Mouse (Mus musculus): ENCODE data around the gene Gata2. TPM values are rescaled to one million over a fixed set of nuclear protein-coding genes. Genes with fewer than 3 reads are reported as not detected.

The Gata2 gene
- total RNA-seq, 2 experiments from 2014 or later: 5.4 to 6.6 TPM

GRCm38 (mm10) chr6:88194053-88194977 is 624 bp downstream of the Gata2 start:
- DNase-seq (ENCODE audit: low spot score in 2 of 2): no peak
- intact Hi-C loops (cut with DNase I): no loop called here

- DNase-seq (ENCODE audit: low spot score in 2 of 2): no peak
- intact Hi-C loops (cut with DNase I): no loop called here
Measured at GRCm38 (mm10) chr6:88194978-88195325, 1.3 kb downstream of the Gata2 start.

DNA sequence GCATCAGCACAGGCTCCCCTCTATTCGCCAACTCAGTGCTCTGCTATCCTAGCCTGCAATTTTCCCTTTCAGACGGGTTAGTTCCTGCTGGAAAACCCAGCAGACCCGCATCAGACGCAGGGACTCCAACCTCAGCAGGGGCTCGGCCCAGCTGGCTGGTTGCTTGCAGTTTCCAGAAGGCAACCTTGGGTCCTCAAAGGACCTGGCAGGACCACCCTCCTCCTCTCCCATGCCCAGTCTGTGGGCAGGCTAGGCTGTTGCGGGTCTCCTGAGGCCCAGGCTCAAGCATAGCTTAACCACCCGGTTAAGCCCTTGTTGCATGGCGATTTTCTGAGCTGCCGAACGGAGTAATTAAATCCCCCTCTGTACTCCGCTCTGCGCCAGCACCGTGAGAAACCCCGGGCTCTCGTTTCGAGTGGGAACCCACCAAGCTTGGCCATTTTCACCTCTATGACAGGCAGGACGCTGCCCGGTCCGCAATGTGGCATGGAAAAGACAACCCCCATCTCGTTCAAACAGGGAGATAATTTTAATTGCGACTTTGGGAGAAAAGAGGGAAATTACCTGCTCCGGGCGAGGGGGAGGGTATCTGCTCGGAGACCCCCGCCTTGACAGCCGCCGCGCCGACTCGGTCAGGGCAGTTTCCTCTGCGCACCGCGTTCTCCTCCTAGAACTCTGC is 2.5 kb downstream of the Gata2 start:
- no peak for DNase-seq (ENCODE audit: low spot score in 2 of 2)
- intact Hi-C loops (cut with DNase I): no loop called here

- intact Hi-C loops (cut with DNase I): no loop called here
- DNase-seq (ENCODE audit: low spot score in 2 of 2): no peak
Measured at GRCm38 (mm10) chr6:88196733-88197312, 3.1 kb downstream of the Gata2 start.

GRCm38 (mm10) chr6:88197313-88198069 is 3.8 kb downstream of the Gata2 start:
- no peak for DNase-seq (ENCODE audit: low spot score in 2 of 2)
- intact Hi-C loops (cut with DNase I): no loop called here

DNA sequence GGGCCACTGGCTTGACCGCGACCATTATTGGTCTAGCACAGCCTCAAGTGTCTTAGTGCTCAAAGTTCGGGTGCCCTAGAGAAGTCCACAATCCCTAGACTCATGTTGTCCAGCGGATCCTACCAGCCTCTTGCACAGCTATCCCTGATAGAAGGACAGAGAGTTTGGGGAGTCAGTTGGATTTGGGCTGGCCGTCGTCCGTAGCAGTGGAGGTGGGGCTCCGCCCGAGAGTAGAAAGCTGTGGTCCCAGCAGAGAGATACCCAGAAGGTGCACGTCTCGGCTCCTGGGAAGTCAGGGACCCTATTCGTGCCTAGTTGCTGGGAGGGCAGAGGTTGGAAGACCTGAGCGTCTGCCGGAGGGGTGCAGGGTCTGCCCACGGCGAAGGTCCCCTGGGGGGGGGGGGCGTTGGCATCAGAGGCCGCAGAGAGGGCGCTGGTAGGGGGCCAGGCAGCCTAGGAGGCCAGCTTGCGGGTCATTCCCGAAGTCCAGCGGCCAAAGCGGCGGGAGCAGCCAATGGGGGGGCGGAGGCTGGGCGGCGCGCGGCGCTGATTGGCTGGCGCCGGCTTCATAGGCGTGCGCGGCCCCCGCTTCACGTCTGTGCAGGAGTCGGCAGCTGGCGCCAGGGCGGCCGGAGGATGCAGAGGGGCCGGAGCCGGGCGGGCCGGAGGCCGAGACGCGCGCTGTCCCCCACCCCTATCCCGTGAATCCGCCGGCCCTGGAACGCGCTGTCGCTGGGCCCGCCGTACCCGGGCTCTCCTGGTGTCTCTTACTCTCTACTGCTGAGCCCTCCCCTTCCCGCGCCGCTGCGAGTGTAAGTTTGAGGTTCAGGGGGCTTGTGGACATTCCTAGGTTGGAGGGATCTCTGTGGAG is 4.6 kb downstream of the Gata2 start:
- intact Hi-C loops (cut with DNase I): no loop called here
- DNase-seq (ENCODE audit: low spot score in 2 of 2): no peak

GRCm38 (mm10) chr6:88199001-88199717 is 5.5 kb downstream of the Gata2 start:
- no peak for DNase-seq (ENCODE audit: low spot score in 2 of 2)
- intact Hi-C loops (cut with DNase I): no loop called here

DNA sequence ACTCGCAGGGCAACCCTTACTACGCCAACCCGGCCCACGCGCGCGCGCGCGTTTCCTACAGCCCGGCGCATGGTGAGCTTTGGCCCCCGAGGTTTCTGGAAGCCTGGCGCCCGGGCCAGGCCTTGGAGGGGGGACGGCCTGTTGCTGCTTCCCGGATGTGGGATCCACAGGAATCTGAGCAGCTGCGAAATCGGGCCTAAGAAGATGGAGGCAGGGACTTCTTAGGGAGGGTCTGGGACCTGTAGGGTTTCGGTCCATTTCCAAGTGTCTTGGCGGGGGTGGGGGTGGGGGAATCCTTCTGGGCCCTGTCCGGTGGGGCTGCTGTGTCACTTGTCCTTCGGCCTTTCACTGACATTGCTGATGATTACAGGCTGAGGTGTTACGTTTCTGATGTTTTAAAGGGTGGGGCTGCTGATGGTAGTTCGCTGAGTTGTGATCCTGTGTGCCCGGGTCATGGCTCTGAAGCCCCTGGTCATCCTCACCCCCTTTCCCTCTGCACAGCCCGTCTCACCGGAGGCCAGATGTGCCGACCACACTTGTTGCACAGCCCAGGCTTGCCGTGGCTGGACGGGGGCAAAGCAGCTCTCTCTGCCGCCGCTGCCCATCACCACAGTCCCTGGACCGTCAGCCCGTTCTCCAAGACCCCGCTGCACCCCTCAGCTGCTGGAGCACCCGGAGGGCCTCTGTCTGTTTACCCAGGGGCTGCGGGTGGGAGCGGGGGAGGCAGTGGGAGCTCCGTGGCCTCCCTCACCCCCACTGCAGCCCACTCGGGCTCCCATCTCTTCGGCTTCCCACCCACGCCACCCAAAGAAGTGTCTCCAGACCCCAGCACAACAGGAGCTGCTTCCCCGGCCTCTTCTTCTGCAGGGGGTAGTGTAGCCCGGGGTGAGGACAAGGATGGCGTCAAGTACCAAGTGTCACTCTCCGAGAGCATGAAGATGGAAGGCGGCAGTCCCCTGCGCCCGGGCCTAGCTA is 6.3 kb downstream of the Gata2 start:
- intact Hi-C loops (cut with DNase I): no loop called here
- no peak for DNase-seq (ENCODE audit: low spot score in 2 of 2)

GRCm38 (mm10) chr6:88200693-88201609 is 7.3 kb downstream of the Gata2 start:
- intact Hi-C loops (cut with DNase I): no loop called here

DNA sequence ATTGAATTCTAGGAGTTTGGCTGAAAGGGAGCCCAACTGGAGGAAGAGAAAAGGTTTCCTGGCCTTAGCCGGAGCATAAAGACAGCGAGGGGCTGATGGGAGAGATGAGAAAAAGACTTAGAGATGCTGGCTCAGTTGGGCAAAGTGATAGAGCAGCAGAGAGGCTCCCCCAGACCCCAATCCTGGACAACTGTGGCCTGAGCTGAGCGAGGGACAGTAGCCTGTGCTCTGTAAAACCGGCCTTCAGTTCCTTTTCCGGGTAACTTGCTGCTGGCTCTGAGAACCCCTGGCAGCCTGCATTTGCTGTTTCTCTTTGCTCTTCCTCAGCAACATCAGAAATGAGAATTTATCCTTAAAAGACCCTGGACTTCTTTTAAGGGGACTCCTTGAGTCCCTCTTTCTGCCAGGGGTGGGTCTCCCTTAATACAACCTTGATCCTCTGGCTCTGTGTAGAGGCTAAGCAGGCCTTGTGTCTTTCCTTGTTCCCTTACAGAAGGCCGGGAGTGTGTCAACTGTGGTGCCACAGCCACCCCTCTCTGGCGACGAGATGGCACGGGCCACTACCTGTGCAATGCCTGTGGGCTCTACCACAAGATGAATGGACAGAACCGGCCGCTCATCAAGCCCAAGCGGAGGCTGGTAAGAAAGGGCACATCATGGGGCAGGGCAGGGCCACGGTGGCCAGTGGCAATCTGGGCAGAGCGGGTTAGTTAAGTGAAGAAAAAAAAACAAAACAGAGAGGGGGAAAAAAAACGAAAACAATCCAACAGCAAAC is 8.4 kb downstream of the Gata2 start:
- DNase-seq (ENCODE audit: low spot score in 2 of 2): no peak
- intact Hi-C loops (cut with DNase I): no loop called here

More at GRCm38 (mm10) chr6:88200693-88201609, 7.3 kb downstream of the Gata2 start:
- DNase-seq (ENCODE audit: low spot score in 2 of 2): no peak

- intact Hi-C loops (cut with DNase I): no loop called here
- DNase-seq (ENCODE audit: low spot score in 2 of 2): no peak
Measured at GRCm38 (mm10) chr6:88202921-88203690, 9.4 kb downstream of the Gata2 start.

DNA sequence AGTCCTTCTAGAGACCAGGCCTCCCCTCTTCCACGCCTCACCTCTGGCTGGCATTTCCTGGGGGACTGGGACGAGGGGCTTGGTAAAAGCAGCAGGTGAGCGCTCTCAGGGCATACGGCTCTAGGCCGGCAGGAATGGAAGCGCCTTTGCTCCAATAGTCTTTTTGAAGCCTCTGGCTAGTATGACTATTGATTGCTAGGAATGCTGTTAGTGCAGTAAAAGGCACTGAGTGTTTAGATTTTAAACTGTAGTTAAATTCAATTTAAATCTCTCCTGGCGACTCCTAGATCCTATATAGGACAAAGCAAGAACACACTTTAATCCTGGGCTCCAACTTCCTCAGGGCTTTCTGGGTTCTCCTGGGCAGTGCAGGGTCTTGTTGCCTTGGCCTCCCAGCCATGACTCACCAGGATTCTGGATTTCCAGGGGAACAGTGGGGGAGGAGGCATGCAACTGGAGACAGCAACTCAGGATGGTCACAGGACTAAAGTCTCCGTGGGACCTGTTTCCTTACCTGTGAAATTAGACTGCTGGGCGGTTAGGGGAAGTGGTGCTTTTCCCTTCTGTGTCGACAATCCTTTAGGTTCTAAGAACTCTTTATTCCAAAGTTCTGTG is 10.2 kb downstream of the Gata2 start:
- intact Hi-C loops (cut with DNase I): no loop called here
- no peak for DNase-seq (ENCODE audit: low spot score in 2 of 2)

- intact Hi-C loops (cut with DNase I): no loop called here
- no peak for DNase-seq (ENCODE audit: low spot score in 2 of 2)
Measured at GRCm38 (mm10) chr6:88204531-88205385, 11.1 kb downstream of the Gata2 start.

DNA sequence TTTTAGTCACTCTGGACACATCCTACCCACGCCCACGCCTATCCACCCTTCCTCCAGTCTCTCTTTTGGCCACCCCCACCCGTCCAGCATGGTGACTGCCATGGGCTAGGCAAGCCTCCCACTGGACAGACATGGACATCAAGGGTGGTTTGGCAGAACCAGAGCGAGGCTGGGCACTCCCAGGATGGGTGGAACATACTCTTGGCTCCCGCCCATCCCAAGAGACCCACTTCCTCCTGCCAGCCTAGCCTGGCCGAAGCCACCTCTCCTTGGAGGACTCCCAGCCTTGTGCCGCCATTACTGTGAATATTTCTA is 11.7 kb downstream of the Gata2 start:
- no peak for DNase-seq (ENCODE audit: low spot score in 2 of 2)

More for the DNA sequence above, 11.7 kb downstream of the Gata2 start:
- intact Hi-C loops (cut with DNase I): no loop called here
